Mouse (Mus musculus): ENCODE measurements around the gene Gm49383.

- TF ChIP-seq CTCF (conservative IDR thresholded peaks at IDR 0.05; ENCODE audit: insufficient read depth, insufficient read length, low read depth, low read length): no peak
- no peak for TF ChIP-seq POLR2A (IDR thresholded peaks at IDR 0.05; ENCODE audit: low read depth, low read length)
Measured at GRCm38 (mm10) chr12:69186811-69187471, 10.0 kb downstream of the Gm49383 start.
